Mouse (Mus musculus): ENCODE measurements around the gene Vmn2r91. TPM values are rescaled to one million over a fixed set of nuclear protein-coding genes. Genes with fewer than 3 reads are reported as not detected.
"Not testable (repeated sequence)": the region's sequence is repeated elsewhere in the genome, so short reads cannot be mapped to it uniquely, and the experiment has no call there.

Vmn2r91 gene
- not detected in 2 replicates for polyA plus RNA-seq (2016; fragmentation: Nextera tagmentation; extraction: Ambion mirVana)

- ATAC-seq (ENCODE audit: low FRiP score); H3K27ac ChIP-seq; H3K9me3 ChIP-seq; H3K27me3 ChIP-seq; H3K4me3 ChIP-seq (replicated peaks); H3K4me2 ChIP-seq; H3K4me1 ChIP-seq; H3K9ac ChIP-seq; H3K36me3 ChIP-seq (replicated peaks): not testable (repeated sequence)
Observed at GRCm38 (mm10) chr17:18084716-18085115, at the start of gene Vmn2r91. Gene Vmn2r91, plus strand, starts transcription at chr17:18085016.

GRCm38 (mm10) chr17:18049124-18049523 lies 35.7 kb upstream of the Vmn2r91 start, which contains the start of gene Vmn2r124:
Gene Vmn2r124, plus strand, starts transcription at chr17:18049424.
- H3K36me3 ChIP-seq (replicated peaks): no peaks in the 10 kb centered on the region
- H3K4me1 ChIP-seq: no peaks in the 10 kb centered on the region
- no peaks in the 10 kb centered on the region for H3K9me3 ChIP-seq
- no peak within 1 kb of the TSS for H3K9ac ChIP-seq
- H3K27me3 ChIP-seq: no peaks in the 10 kb centered on the region
- no peak within 1 kb of the TSS for H3K4me3 ChIP-seq (replicated peaks)
- 61% methylated on average over 2 of the region's 2 CpGs for WGBS
- ATAC-seq (ENCODE audit: low FRiP score): no peak
- H3K4me2 ChIP-seq: no peak within 1 kb of the TSS
- H3K27ac ChIP-seq: no peak within 1 kb of the TSS

GRCm38 (mm10) chr17:18095626-18096025 lies 10.8 kb downstream of the Vmn2r91 start:
- not testable (repeated sequence) for H3K9ac ChIP-seq; H3K4me3 ChIP-seq (replicated peaks); H3K27ac ChIP-seq; H3K4me1 ChIP-seq; H3K9me3 ChIP-seq; H3K4me2 ChIP-seq; ATAC-seq (ENCODE audit: low FRiP score); H3K27me3 ChIP-seq; H3K36me3 ChIP-seq (replicated peaks)
- 74% methylated on average over 1 of the region's 1 CpGs for WGBS

- H3K4me3 ChIP-seq (replicated peaks); H3K9me3 ChIP-seq; H3K36me3 ChIP-seq (replicated peaks); H3K27me3 ChIP-seq; H3K9ac ChIP-seq; H3K4me1 ChIP-seq; H3K27ac ChIP-seq; H3K4me2 ChIP-seq; ATAC-seq (ENCODE audit: low FRiP score): not testable (repeated sequence)
- 94% methylated on average over 3 of the region's 3 CpGs for WGBS
Observed at GRCm38 (mm10) chr17:18102265-18102664, 17.4 kb downstream of the Vmn2r91 start.

- H3K27me3 ChIP-seq; H3K9ac ChIP-seq; ATAC-seq (ENCODE audit: low FRiP score); H3K9me3 ChIP-seq; H3K4me1 ChIP-seq; H3K36me3 ChIP-seq (replicated peaks); H3K4me3 ChIP-seq (replicated peaks); H3K4me2 ChIP-seq; H3K27ac ChIP-seq: not testable (repeated sequence)
- 65% methylated on average over 1 of the region's 1 CpGs for WGBS
Observed at GRCm38 (mm10) chr17:18151587-18151986, 66.8 kb downstream of the Vmn2r91 start, which contains the start of gene Vmn2r92. Gene Vmn2r92, plus strand, starts transcription at chr17:18151887.

GRCm38 (mm10) chr17:18161194-18161593 lies 76.4 kb downstream of the Vmn2r91 start:
- not testable (repeated sequence) for H3K27me3 ChIP-seq; H3K4me3 ChIP-seq (replicated peaks); H3K36me3 ChIP-seq (replicated peaks); H3K4me2 ChIP-seq; H3K9me3 ChIP-seq; ATAC-seq (ENCODE audit: low FRiP score); H3K9ac ChIP-seq; H3K4me1 ChIP-seq; H3K27ac ChIP-seq
- WGBS: 72% methylated on average over 2 of the region's 2 CpGs

Other genes with a start within 250 kb of the Vmn2r91 start
- gene Has1, start 229.8 kb upstream of the Vmn2r91 start, polyA plus RNA-seq (2016; fragmentation: Nextera tagmentation; extraction: Ambion mirVana): 0.83 and 1.4 TPM in 2 replicates
- gene Fpr1, start 201.1 kb upstream of the Vmn2r91 start, polyA plus RNA-seq (2016; fragmentation: Nextera tagmentation; extraction: Ambion mirVana): not detected in 2 replicates
- not detected in 2 replicates for gene Fpr2, start 197.2 kb upstream of the Vmn2r91 start, polyA plus RNA-seq (2016; fragmentation: Nextera tagmentation; extraction: Ambion mirVana)
- gene Fpr3, start 197.2 kb upstream of the Vmn2r91 start, polyA plus RNA-seq (2016; fragmentation: Nextera tagmentation; extraction: Ambion mirVana): not detected in 2 replicates
- not detected in 2 replicates for gene Fpr-rs4, start 63.3 kb upstream of the Vmn2r91 start, polyA plus RNA-seq (2016; fragmentation: Nextera tagmentation; extraction: Ambion mirVana)
- gene Vmn2r124, start 35.6 kb upstream of the Vmn2r91 start, polyA plus RNA-seq (2016; fragmentation: Nextera tagmentation; extraction: Ambion mirVana): not detected in 2 replicates
- gene Vmn2r92, start 66.9 kb downstream of the Vmn2r91 start, polyA plus RNA-seq (2016; fragmentation: Nextera tagmentation; extraction: Ambion mirVana): not detected in 2 replicates
- gene Vmn2r94, start 192.7 kb downstream of the Vmn2r91 start, polyA plus RNA-seq (2016; fragmentation: Nextera tagmentation; extraction: Ambion mirVana): not detected in 2 replicates
- gene Vmn2r93, start 213.1 kb downstream of the Vmn2r91 start, polyA plus RNA-seq (2016; fragmentation: Nextera tagmentation; extraction: Ambion mirVana): not detected in 2 replicates

Measured in forebrain, embryonic 12.5 days (tissue).